Mouse (Mus musculus) lung, adult 18-20 months (tissue): ENCODE measurements around the gene Vars.
"Not testable (repeated sequence)": the region's sequence is repeated elsewhere in the genome, so short reads cannot be mapped to it uniquely, and the experiment has no call there.

ENCODE experiments used
- DNase-seq, 2 experiments: peaks; one replicate each; pipeline ENCODE4 v3.0.0; 2022; ENCODE audit warnings: mixed read lengths in 2 of 2

The Vars gene

DNA sequence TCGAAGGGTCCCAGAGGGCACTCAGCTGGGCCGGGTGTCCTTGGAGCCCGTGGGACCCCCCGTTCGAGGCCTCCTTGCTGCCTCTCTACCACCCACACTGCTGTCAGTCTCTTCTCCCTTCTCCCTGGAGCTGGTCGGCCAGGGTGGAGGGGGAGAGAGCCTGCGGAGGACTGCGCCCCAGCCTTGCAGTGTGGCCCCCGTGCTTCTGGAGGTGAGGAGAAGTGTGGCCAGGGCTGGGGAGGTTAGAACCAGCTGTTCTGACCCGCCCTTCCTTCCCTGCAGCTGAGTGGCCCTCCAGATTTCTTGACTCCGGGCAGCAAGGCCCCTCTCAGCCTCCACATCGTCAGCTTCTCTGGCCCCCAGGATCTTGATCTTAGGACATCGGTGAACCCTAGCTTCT lies 23.5 kb downstream of the Vars start:
- no peak for DNase-seq

DNA sequence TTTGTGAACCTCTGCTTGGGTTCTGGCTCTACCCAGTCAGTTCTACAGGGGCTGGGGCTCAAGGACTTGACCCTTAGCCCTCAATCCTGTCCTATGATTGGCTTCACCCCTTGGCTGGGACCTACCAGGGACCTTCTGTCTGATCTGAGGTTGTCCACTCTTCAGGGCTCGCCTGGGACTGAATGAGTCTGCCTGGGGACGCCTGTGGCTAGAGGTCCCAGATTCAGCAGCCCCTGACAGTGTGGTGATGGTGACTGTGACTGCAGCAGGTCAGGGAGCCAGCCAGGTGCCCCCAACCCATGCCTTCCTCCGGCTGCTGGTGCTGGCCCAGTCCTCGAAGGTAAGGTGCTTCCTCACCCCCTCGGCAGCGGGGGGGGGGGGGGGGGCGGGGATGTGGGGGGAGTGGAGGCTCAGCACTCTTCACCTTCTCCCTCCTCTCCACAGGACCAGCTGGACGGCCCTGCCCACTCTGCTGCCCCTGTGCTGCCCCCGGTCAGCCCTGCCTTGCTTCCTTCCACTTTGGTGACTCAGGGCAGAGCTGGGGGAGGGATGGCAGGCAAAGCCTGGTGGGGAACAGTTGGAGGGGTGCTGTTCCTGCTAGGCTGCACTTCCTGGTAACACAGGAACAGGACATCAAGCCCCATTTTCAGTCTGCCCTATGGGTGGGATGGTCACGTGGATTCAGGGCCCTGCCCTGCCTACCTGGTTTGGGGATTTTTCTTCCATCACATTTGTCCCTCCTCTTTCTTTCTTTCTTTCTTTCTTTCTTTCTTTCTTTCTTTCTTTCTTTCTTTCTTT lies 24.1 kb downstream of the Vars start:
- DNase-seq, result peak in 1 of 2 experiments; percentile 40

- no peak for DNase-seq
These were observed 25.4 kb downstream of the Vars start for GRCm38 (mm10) chr17:35026206-35026605.

- no peak for DNase-seq
These were observed 26.7 kb downstream of the Vars start, which contains the start of gene Sapcd1 for GRCm38 (mm10) chr17:35027277-35028068. Gene Sapcd1, minus strand, starts transcription at chr17:35028016.

DNA sequence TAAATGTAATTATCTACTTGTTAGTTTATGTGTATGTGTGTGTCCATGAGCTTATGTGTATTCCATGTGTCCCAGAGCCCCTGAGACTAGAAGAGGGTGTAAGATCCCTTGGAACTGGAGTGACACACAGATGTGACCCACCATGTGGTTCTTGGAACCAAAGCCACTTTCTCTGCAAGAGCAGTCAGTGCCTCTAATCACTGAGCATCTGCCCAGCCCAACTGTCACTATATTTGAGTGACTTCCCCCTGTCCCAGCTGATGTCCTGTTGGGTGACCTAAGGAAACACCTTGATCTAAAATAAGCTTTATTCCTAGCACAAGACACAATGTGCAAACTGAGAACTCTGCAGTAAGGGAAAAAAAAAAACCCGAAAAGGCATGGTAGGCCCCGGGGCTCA lies 27.5 kb downstream of the Vars start:
- DNase-seq, result no peak

GRCm38 (mm10) chr17:35029691-35030532 lies 29.1 kb downstream of the Vars start:
- DNase-seq, result no peak

- no peak for DNase-seq
These were observed 30.5 kb downstream of the Vars start for GRCm38 (mm10) chr17:35031272-35031671.

- no peak for DNase-seq
These were observed 31.1 kb downstream of the Vars start for GRCm38 (mm10) chr17:35031880-35032279.

DNA sequence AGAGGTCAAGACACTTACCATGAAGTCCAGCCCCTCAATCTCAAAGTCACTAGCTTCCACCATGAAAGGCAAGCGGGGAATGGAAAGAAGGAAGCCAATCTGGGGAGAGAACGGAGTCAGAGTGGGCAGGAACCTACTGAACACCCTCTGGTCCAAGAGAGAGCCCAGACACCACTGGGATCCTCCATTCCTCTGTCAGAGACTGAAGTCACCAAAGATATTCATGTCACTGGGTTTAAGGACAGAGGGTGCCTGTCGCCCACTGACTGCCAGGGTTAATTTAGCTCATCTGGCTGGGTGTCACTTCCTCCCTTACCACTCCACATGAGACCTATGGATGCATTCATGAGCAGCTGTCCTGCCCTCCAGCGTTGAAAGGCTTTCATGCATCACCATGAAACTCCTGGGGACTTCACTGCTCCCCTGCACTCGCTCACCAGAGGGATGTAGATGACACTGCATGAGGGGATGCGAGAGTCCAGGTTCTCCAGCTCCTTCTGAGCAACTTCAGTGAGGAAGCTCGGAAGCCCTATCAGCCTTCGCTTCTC lies 31.6 kb downstream of the Vars start:
- DNase-seq, result no peak

DNA sequence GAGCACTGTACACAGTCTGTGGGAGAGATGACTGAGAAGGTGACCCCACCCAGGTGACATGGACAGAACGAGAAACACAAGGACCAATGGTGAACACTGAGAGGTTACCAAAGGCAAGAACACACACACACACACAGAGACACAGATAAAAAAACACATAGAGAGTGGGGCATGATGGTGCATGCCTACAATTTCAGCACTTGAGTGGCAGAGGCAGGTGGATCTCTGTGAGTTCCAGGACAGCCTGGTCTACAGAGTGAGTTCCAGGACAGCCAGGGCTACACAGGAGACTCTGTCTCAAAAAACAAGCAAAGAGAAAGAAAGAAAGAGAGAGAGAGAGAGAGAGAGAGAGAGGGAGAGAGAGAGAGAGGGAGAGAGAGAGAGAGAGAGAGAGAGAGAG lies 32.9 kb downstream of the Vars start:
- not testable (repeated sequence) for DNase-seq

DNA sequence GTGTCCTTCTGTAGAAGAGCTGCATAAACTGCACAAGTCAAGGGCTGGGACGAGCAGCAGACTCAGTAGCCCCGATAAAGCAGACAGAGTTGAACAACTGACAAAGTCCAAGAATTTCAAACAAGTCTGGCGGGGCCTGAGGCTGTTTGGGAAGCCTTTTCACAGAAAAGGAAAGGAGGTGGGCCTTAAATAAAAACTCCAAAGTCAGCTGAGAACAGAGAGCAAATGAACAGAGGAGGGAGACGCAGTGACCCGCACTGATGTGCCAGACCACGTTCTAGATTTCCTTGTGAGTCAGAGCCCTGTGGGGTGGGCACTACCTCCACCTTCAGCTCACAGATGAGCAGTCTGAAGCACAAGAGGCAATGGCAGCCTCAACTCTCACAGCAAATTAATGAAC lies 34.1 kb downstream of the Vars start:
- no peak for DNase-seq

- DNase-seq, result no peak
These were observed 38.5 kb downstream of the Vars start for GRCm38 (mm10) chr17:35039121-35039873.

GRCm38 (mm10) chr17:35043794-35044193 lies 43.0 kb downstream of the Vars start:
- DNase-seq, result no peak

- no peak for DNase-seq
These were observed 44.4 kb downstream of the Vars start for GRCm38 (mm10) chr17:35044904-35045806.

DNA sequence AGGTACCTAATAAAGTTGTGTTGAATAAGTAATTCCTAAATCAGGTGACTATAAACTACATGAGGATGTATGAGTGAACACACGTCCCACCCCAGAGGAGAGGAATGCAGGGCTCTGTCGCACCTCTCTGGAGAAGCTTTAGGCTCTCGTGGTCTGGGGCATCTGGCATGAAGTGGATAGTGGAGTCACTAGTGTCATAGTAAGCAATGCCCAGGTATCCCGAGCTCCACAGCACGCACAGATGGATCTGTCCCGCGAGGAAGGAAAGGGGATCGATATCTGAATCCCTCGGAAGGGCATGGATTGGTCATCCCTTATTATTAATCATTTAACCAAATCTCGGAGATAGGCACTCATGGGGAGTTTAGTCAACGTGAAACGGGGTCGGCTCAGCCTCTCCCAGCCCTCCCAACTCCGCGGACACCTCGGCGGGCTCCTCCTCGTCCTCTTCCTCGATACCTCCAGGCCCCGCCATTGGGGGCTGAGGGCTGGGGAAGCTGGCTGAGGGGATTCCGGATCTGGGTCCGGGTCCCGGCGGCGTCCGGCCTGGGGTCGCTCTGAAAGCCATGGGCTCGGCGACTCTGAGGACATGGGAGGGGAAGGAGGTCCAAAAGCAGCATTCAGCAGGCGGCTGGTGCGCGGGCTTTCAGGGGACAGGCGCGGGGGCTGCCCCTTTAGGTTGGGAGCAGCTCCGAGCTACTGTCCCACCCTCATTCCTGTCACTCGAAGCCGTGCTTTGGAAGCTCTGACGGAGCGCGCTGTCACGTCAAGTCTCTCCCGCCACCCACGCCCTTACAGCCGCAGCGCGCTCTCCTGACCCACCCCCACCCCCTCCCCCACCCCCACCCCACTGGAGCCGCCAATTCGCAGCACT lies 45.3 kb downstream of the Vars start:
- no peak for DNase-seq

GRCm38 (mm10) chr17:35046681-35047455 lies 46.1 kb downstream of the Vars start, which contains the start of gene Msh5:
Gene Msh5, minus strand, starts transcription at chr17:35046745.
- peak; percentile 99 for DNase-seq

DNA sequence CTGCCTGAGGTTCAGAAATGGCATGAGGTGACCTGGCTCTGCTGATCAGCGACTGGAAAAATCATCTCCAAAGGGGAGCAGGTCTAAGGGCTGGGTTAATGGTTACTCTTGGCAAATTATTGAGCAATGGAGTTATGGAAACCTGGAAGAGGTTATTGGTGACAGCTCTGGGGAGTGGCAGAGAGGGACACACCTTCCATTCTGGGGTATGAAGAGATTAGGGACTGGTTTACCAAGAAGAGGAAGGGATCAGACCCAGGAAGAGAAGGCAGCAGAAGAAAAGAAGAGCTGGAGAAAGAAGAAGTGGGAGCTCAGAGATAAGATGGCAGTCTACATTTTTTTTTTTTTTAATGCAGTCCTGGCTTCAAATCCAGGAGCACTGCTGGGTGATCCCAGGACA lies 46.9 kb downstream of the Vars start:
- DNase-seq, result peak in 1 of 2 experiments; percentile 54

DNA sequence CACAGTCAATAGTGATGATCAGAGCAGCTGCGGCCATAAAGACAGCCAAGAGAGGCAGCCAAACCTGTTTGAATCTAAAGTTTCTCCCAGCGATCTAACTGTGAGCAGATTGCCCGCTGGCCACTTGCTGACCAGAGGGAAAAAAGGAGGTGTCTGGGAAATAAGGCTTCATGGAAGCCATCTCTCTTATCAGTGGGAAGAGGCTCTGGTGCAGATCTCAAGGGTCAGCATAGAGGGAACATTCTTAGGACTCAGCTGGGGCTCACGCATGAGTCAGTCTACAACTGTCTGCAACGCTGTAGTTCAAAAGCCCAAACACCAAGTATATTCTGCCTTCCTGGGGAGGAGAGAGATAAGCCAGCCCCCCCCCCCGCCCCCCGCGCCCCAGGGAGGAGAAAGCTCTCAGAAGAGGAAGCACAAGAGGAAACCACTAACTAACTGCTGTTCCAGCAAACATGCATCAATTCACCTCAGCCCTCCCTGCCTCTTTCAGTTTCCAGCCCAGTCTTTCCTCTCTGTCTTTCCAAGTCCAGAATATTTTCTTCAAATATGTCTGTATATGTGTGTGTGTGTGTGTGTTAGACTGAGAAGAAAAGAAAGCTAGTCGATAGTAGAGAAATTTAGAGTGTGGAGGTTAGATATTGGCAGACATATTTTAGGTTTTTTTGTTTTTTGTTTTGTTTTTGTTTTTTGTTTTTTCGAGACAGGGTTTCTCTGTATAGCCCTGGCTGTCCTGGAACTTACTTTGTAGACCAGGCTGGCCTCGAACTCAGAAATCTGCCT lies 47.6 kb downstream of the Vars start:
- no peak for DNase-seq
